Mouse (Mus musculus) ovary, adult 10 weeks (tissue): ENCODE measurements around the gene Slc7a11. TPM values are rescaled to one million over a fixed set of nuclear protein-coding genes. Genes with fewer than 3 reads are reported as not detected.

Experiments
- polyA plus RNA-seq: library from polyadenylated mRNA; stranded (reverse); fragments of 350-450 nt; fragmentation: Illumina TruSeq; extraction: RNeasy Lipid Tissue Mini Kit (QIAGEN cat#74804); gene quantifications from one replicate; pipeline ENCODE4 v1.2.3, GENCODE M21; 2014

The Slc7a11 gene
- polyA plus RNA-seq = 15.2 TPM

GRCm38 (mm10) chr3:50443421-50443916 lies at the start of gene Slc7a11:
TSS of gene Slc7a11 (minus strand) at chr3:50443614.

